Mouse (Mus musculus) ES-E14 (cell line): Measurements from ENCODE around the gene Col8a2. TPM values are rescaled to one million over a fixed set of nuclear protein-coding genes. Genes with fewer than 3 reads are reported as not detected.
A peak's percentile ranks its signal among the peaks of the same experiment; 100 is the strongest.

Experiments used
- DNase-seq: peaks from one replicate; pipeline ENCODE4 v3.0.0-alpha.2; 2013; ENCODE audit warnings: low read depth, low spot score
- H3K27ac ChIP-seq: 2 replicates; pipeline ENCODE4 v1.5.1; 2012; ENCODE audit warnings: low read depth, mild to moderate bottlenecking, low read length, moderate library complexity, mixed read lengths; ENCODE audit not compliant: poor library complexity, insufficient read depth, severe bottlenecking
- H3K36me3 ChIP-seq: 2 replicates; pipeline ENCODE4 v1.6.1; 2012; ENCODE audit warnings: mild to moderate bottlenecking, low read length, moderate library complexity, mixed read lengths; ENCODE audit not compliant: control insufficient read depth, poor library complexity, insufficient read depth, severe bottlenecking
- H3K4me1 ChIP-seq, 2 experiments: fragments of 150-350 bp in 1 of 2; sonication (generic) in 1 of 2; 2 replicates each; pipeline ENCODE4 v1.6.1; 2012; ENCODE audit warnings: low read length in 2 of 2, mild to moderate bottlenecking in 1 of 2, mixed read lengths in 1 of 2; ENCODE audit not compliant: control insufficient read depth in 2 of 2, insufficient read depth in 2 of 2, poor library complexity in 1 of 2
- H3K4me3 ChIP-seq, 2 experiments: fragments of 150-350 bp in 1 of 2; sonication (generic) in 1 of 2; 2 replicates each; pipeline ENCODE4 v1.5.1; 2012; ENCODE audit warnings: low read length in 2 of 2, low read depth in 1 of 2, mild to moderate bottlenecking in 1 of 2, mixed read lengths in 1 of 2; ENCODE audit not compliant: insufficient read depth in 1 of 2, poor library complexity in 1 of 2, severe bottlenecking in 1 of 2
- H3K9ac ChIP-seq: 2 replicates; pipeline ENCODE4 v1.6.1; 2012; ENCODE audit warnings: low read depth, mild to moderate bottlenecking, low read length, mixed read lengths; ENCODE audit not compliant: poor library complexity, insufficient read depth, severe bottlenecking
- H3K9me3 ChIP-seq: fragments of 150-350 bp; sonication (generic); 2 replicates; pipeline ENCODE4 v1.6.1; 2012; ENCODE audit warnings: low read depth, mild to moderate bottlenecking, low read length; ENCODE audit not compliant: control insufficient read depth, insufficient read depth
- CHD2 ChIP-seq: IDR thresholded peaks from 2 replicates; pipeline ENCODE4 v1.6.1; 2014; ENCODE audit warnings: mild to moderate bottlenecking, low read depth, low read length, inconsistent platforms
- HCFC1 ChIP-seq: IDR thresholded peaks from 2 replicates; pipeline ENCODE4 v1.6.1; 2012; ENCODE audit warnings: low read length, inconsistent platforms, borderline replicate concordance; ENCODE audit not compliant: insufficient read depth
- MAFK ChIP-seq: IDR thresholded peaks from 2 replicates; pipeline ENCODE4 v1.6.1; 2014; ENCODE audit warnings: mild to moderate bottlenecking, low read depth, low read length, inconsistent platforms; ENCODE audit not compliant: insufficient read depth
- ZC3H11A ChIP-seq: IDR thresholded peaks from 2 replicates; pipeline ENCODE4 v1.6.1; 2012; ENCODE audit warnings: low read depth, mild to moderate bottlenecking, inconsistent platforms, low read length, borderline replicate concordance
- ZNF384 ChIP-seq: IDR thresholded peaks from 2 replicates; pipeline ENCODE4 v1.6.1; 2012; ENCODE audit warnings: low read depth, low read length, inconsistent platforms
- in situ Hi-C, 2 experiments: fragments of 600-800 bp; cut with MboI; formaldehyde crosslinking; loops; one replicate each; pipeline ENCODE4 v1.15.1; 2025; ENCODE audit warnings: low sequenced_read_pairs in 2 of 2, inconsistent platforms in 1 of 2; ENCODE audit not compliant: unreplicated experiment in 2 of 2
- total RNA-seq: library from RNA; depleted of rRNA; stranded (reverse); fragments of 300-350 nt; gene quantifications from 2 replicates; pipeline ENCODE4 v1.2.3, GENCODE M21; 2012

The Col8a2 gene
- total RNA-seq, 1 experiment: 3.7 TPM

- H3K9ac ChIP-seq: 0 out of 2 replicates have a peak overlapping the region, but pooled peaks have one; percentile 4
- H3K27ac ChIP-seq: no peak overlapping the region
- in situ Hi-C loops: no loop called here
- TF ChIP-seq ZC3H11A (no peak), CHD2 (no peak), HCFC1 (no peak), ZNF384 (no peak), MAFK (no peak)
- H3K4me1 ChIP-seq: peaks cover 0 to 5% of the 10 kb centered on the region in 2 experiments; a peak in 2 of 4 replicates
- H3K36me3 ChIP-seq: peaks cover 35% of the 10 kb centered on the region
- no peak for DNase-seq
- no peaks in the 10 kb centered on the region for H3K9me3 ChIP-seq
- H3K4me3 ChIP-seq: no peak overlapping the region
These were observed 33.2 kb downstream of the Col8a2 start for GRCm38 (mm10) chr4:126319806-126320205.

- no peak for TF ChIP-seq CHD2
- TF ChIP-seq MAFK: no peak
- TF ChIP-seq ZNF384: peak; percentile 78
- peak; percentile 34; the same call in 1 of the 2 replicates for TF ChIP-seq ZC3H11A
- TF ChIP-seq HCFC1: peak; percentile 86
- no peaks in the 10 kb centered on the region for H3K9me3 ChIP-seq
- peak within 1 kb of the TSS; percentile 87 for H3K27ac ChIP-seq
- H3K4me3 ChIP-seq: peak within 1 kb of the TSS; percentile 80 to 97
- in situ Hi-C loops: no loop called here
- peaks cover 0 to 11% of the 10 kb centered on the region in 2 experiments; a peak in 2 of 4 replicates for H3K4me1 ChIP-seq
- H3K36me3 ChIP-seq: peaks cover 27% of the 10 kb centered on the region
- DNase-seq: peak; percentile 97
- peak within 1 kb of the TSS; percentile 91 for H3K9ac ChIP-seq
These were observed 34.7 kb downstream of the Col8a2 start, which contains the start of gene Adprhl2 for GRCm38 (mm10) chr4:126321111-126321853. TSS of gene Adprhl2 (minus strand) at chr4:126321703.

- peak overlapping the region; percentile 40 to 44 for H3K4me3 ChIP-seq
- H3K9ac ChIP-seq: peak overlapping the region; percentile 40; the same call in 1 of the 2 replicates
- H3K27ac ChIP-seq: no peak overlapping the region
These were observed 35.4 kb downstream of the Col8a2 start for GRCm38 (mm10) chr4:126321854-126322511.

GRCm38 (mm10) chr4:126322646-126323045 is 36.1 kb downstream of the Col8a2 start:
- peaks cover 15% of the 10 kb centered on the region for H3K36me3 ChIP-seq
- H3K4me3 ChIP-seq: no peak overlapping the region
- in situ Hi-C loops: no loop called here
- no peak for TF ChIP-seq HCFC1
- no peak for TF ChIP-seq ZC3H11A
- TF ChIP-seq ZNF384: no peak
- no peak for TF ChIP-seq CHD2
- no peak for TF ChIP-seq MAFK
- peaks cover 0 to 11% of the 10 kb centered on the region in 2 experiments; a peak in 2 of 4 replicates for H3K4me1 ChIP-seq
- no peak overlapping the region for H3K27ac ChIP-seq
- no peak overlapping the region for H3K9ac ChIP-seq
- no peak for DNase-seq
- H3K9me3 ChIP-seq: no peaks in the 10 kb centered on the region

More at GRCm38 (mm10) chr4:126321854-126322511, 35.4 kb downstream of the Col8a2 start:
- Histone ChIP-seq H3K9me3 (no peaks in the 10 kb centered on the region), H3K4me1 (peaks cover 0 to 11% of the 10 kb centered on the region in 2 experiments; a peak in 2 of 4 replicates), H3K36me3 (peaks cover 21% of the 10 kb centered on the region)
- DNase-seq: no peak
- TF ChIP-seq HCFC1: no peak
- TF ChIP-seq ZC3H11A: no peak
- TF ChIP-seq ZNF384: no peak
- TF ChIP-seq CHD2: no peak
- no peak for TF ChIP-seq MAFK
- in situ Hi-C loops: no loop called here
